Mouse (Mus musculus): ENCODE results near the gene Bricd5. TPM values are rescaled to one million over a fixed set of nuclear protein-coding genes. Genes with fewer than 3 reads are reported as not detected.
A peak's percentile ranks its signal among the peaks of the same experiment; 100 is the strongest.

Bricd5 gene
- total and polyA plus RNA-seq, 2 experiments from 2014 or later, result not detected

DNA sequence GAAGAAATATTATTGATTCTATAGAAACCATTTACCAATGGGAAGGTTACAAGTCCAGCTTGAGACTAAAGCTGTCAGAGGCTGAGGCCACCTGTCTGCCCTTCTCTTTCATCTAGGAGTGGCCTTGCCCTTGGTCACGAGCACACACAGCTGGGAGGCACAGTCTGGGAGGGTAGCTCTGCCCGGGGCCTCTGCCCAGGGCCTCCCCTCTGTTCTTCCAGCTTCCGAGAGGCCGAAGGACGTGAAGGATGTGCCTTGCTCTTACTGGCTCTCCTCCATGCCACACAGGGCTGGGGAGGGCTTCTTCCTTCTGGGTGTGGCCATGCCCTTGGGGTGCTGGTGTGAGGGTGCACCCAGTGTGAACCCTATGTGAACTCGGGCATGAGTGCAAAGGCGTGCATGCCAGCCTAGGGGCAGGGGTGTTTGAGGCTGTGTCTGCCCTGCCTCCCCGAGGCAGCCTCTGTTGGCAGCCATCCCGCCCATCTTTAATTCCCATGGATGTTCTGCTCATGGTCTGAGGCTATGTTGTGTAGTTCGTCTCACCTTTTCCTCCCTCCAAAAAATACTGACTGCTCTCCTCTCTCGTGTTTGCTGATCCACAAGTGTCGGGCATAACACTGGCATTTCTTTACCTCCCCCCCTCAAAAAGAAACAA is 34.2 kb downstream of the Bricd5 start:
- no peak overlapping the region for H3K27ac ChIP-seq (ENCODE audit: low read depth)
- H3K36me3 ChIP-seq (replicated peaks; ENCODE audit: control insufficient read depth, insufficient read depth, low read length), result peaks cover 45% of the 10 kb centered on the region
- TF ChIP-seq CTCF (IDR thresholded peaks at IDR 0.05; ENCODE audit: low read depth), result no peak
- no peak for TF ChIP-seq EP300 (IDR thresholded peaks at IDR 0.05; ENCODE audit: low read depth)
- H3K4me3 ChIP-seq (ENCODE audit: low read depth, low read length), result no peak overlapping the region
- DNase-seq (ENCODE audit: low spot score) (no peak), ATAC-seq (ENCODE audit: insufficient read depth, low read depth) (no peak)
- H3K27me3 ChIP-seq (ENCODE audit: control insufficient read depth, insufficient read depth, low read length), result peaks cover 4% of the 10 kb centered on the region; the same call in 1 of the 2 replicates
- no peak overlapping the region for H3K9ac ChIP-seq (replicated peaks; ENCODE audit: low read depth, low read length)
- H3K9me3 ChIP-seq (replicated peaks; ENCODE audit: control insufficient read depth, low read length), result no peaks in the 10 kb centered on the region
- WGBS, result 79% methylated on average over 12 of the region's 12 CpGs
- no peak overlapping the region for H3K4me2 ChIP-seq (ENCODE audit: low read depth, low read length)
- no peaks in the 10 kb centered on the region for H3K4me1 ChIP-seq (ENCODE audit: control insufficient read depth, insufficient read depth)

DNA sequence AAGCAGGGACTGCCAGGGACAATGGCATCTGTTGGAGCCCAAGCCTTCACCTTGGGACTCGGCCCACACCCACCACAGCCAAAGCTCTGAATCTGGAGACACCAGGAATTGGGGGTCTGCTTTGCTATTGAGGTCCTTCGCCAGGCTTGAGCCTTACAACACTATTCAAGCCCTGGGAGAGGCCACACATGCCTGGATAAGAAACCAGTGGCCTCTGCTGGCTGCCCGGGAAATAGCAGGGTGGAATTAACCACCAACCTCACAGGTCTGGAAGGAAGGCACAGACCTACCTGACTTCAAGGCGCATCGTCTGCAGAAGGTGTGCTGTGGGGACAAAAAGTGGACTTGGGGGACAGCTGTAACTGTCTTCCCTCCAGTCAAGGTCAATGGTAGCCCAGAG is 39.9 kb downstream of the Bricd5 start:
- DNase-seq (ENCODE audit: low spot score) (peak; percentile 33), ATAC-seq (ENCODE audit: insufficient read depth, low read depth) (peak; percentile 62)
- H3K4me3 ChIP-seq (ENCODE audit: low read depth, low read length), result no peak overlapping the region
- H3K4me2 ChIP-seq (ENCODE audit: low read depth, low read length), result peak overlapping the region; percentile 39
- 38% methylated on average over 5 of the region's 5 CpGs for WGBS
- no peaks in the 10 kb centered on the region for H3K9me3 ChIP-seq (replicated peaks; ENCODE audit: control insufficient read depth, low read length)
- H3K9ac ChIP-seq (replicated peaks; ENCODE audit: low read depth, low read length), result no peak overlapping the region
- H3K27me3 ChIP-seq (ENCODE audit: control insufficient read depth, insufficient read depth, low read length), result no peaks in the 10 kb centered on the region
- H3K4me1 ChIP-seq (ENCODE audit: control insufficient read depth, insufficient read depth), result no peaks in the 10 kb centered on the region
- peaks cover 66% of the 10 kb centered on the region for H3K36me3 ChIP-seq (replicated peaks; ENCODE audit: control insufficient read depth, insufficient read depth, low read length)
- peak overlapping the region; percentile 78; the same call in 1 of the 2 replicates for H3K27ac ChIP-seq (ENCODE audit: low read depth)
- TF ChIP-seq EP300 (IDR thresholded peaks at IDR 0.05; ENCODE audit: low read depth) (no peak), CTCF (IDR thresholded peaks at IDR 0.05; ENCODE audit: low read depth) (peak; percentile 73)

- no peaks in the 10 kb centered on the region for H3K9me3 ChIP-seq (replicated peaks; ENCODE audit: control insufficient read depth, low read length)
- peak overlapping the region; percentile 14; the same call in 1 of the 2 replicates for H3K4me3 ChIP-seq (ENCODE audit: low read depth, low read length)
- 79% methylated on average over 24 of the region's 24 CpGs for WGBS
- no peak overlapping the region for H3K9ac ChIP-seq (replicated peaks; ENCODE audit: low read depth, low read length)
- peak; percentile 50 for DNase-seq (ENCODE audit: low spot score)
- ATAC-seq (ENCODE audit: insufficient read depth, low read depth), result peak; percentile 71
- no peaks in the 10 kb centered on the region for H3K4me1 ChIP-seq (ENCODE audit: control insufficient read depth, insufficient read depth)
- peak overlapping the region; percentile 78 for H3K27ac ChIP-seq (ENCODE audit: low read depth)
- H3K36me3 ChIP-seq (replicated peaks; ENCODE audit: control insufficient read depth, insufficient read depth, low read length), result peaks cover 66% of the 10 kb centered on the region
- TF ChIP-seq CTCF (IDR thresholded peaks at IDR 0.05; ENCODE audit: low read depth), result no peak
- TF ChIP-seq EP300 (IDR thresholded peaks at IDR 0.05; ENCODE audit: low read depth), result no peak
- peak overlapping the region; percentile 39 for H3K4me2 ChIP-seq (ENCODE audit: low read depth, low read length)
- H3K27me3 ChIP-seq (ENCODE audit: control insufficient read depth, insufficient read depth, low read length), result no peaks in the 10 kb centered on the region
Observed at GRCm38 (mm10) chr17:24514270-24515257, 40.9 kb downstream of the Bricd5 start.

GRCm38 (mm10) chr17:24520450-24520849 is 46.8 kb downstream of the Bricd5 start:
- H3K9me3 ChIP-seq (replicated peaks; ENCODE audit: control insufficient read depth, low read length), result no peaks in the 10 kb centered on the region
- H3K4me3 ChIP-seq (ENCODE audit: low read depth, low read length), result no peak overlapping the region
- no peak overlapping the region for H3K27ac ChIP-seq (ENCODE audit: low read depth)
- peaks cover 42% of the 10 kb centered on the region for H3K36me3 ChIP-seq (replicated peaks; ENCODE audit: control insufficient read depth, insufficient read depth, low read length)
- H3K4me2 ChIP-seq (ENCODE audit: low read depth, low read length), result no peak overlapping the region
- TF ChIP-seq EP300 (IDR thresholded peaks at IDR 0.05; ENCODE audit: low read depth) (no peak), CTCF (IDR thresholded peaks at IDR 0.05; ENCODE audit: low read depth) (no peak)
- no peaks in the 10 kb centered on the region for H3K27me3 ChIP-seq (ENCODE audit: control insufficient read depth, insufficient read depth, low read length)
- ATAC-seq (ENCODE audit: insufficient read depth, low read depth) (no peak), DNase-seq (ENCODE audit: low spot score) (no peak)
- WGBS, result 80% methylated on average over 4 of the region's 4 CpGs
- H3K4me1 ChIP-seq (ENCODE audit: control insufficient read depth, insufficient read depth), result no peaks in the 10 kb centered on the region
- no peak overlapping the region for H3K9ac ChIP-seq (replicated peaks; ENCODE audit: low read depth, low read length)

DNA sequence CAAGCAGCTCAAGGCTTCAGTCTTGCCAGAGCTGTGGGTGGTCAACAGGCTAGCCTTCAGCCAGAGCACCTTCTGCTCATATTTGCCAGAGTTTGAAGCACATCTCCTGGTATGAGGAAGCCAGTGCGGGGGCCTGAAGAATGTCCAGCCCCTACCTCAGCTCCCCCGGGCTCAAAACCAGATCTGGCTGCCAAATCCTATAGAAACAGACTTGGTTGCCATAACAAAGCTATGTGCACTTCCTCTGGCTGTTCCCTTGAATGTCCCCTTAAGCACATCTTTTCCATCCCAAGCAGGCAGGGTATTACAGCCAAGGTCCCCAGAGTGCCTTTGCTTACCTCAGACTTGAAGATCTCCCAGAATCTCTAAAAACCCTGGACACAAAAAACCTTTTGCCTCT is 51.0 kb downstream of the Bricd5 start:
- ATAC-seq (ENCODE audit: insufficient read depth, low read depth) (no peak), DNase-seq (ENCODE audit: low spot score) (peak; percentile 67)
- no peak overlapping the region for H3K4me3 ChIP-seq (ENCODE audit: low read depth, low read length)
- no peak overlapping the region; the same call in 1 of the 2 replicates for H3K4me2 ChIP-seq (ENCODE audit: low read depth, low read length)
- no peak for TF ChIP-seq EP300 (IDR thresholded peaks at IDR 0.05; ENCODE audit: low read depth)
- no peaks in the 10 kb centered on the region for H3K27me3 ChIP-seq (ENCODE audit: control insufficient read depth, insufficient read depth, low read length)
- H3K36me3 ChIP-seq (replicated peaks; ENCODE audit: control insufficient read depth, insufficient read depth, low read length), result 0 out of 2 replicates have a peak, but pooled peaks cover 3% of the 10 kb centered on the region
- WGBS, result 27% methylated on average over 2 of the region's 2 CpGs
- peak overlapping the region; percentile 58 for H3K27ac ChIP-seq (ENCODE audit: low read depth)
- peaks cover 16% of the 10 kb centered on the region for H3K4me1 ChIP-seq (ENCODE audit: control insufficient read depth, insufficient read depth)
- H3K9ac ChIP-seq (replicated peaks; ENCODE audit: low read depth, low read length), result 0 out of 2 replicates have a peak overlapping the region, but pooled peaks have one; percentile 13
- no peaks in the 10 kb centered on the region for H3K9me3 ChIP-seq (replicated peaks; ENCODE audit: control insufficient read depth, low read length)

Other genes starting within 250 kb of the Bricd5 start
- gene Ccnf, start 222.4 kb upstream of the Bricd5 start, total RNA-seq (2014; rRNA removed; ENCODE audit: low replicate concordance), result 12.4 and 13.8 TPM in 2 replicates
- 7.2 and 7.5 TPM in 2 replicates for gene Ccnf, start 222.4 kb upstream of the Bricd5 start, polyA plus RNA-seq (2015; fragmentation: Nextera tagmentation; extraction: Ambion mirVana)
- not detected in 2 replicates for gene Abca17, start 122.8 kb upstream of the Bricd5 start, total RNA-seq (2014; rRNA removed; ENCODE audit: low replicate concordance)
- gene Abca17, start 122.8 kb upstream of the Bricd5 start, polyA plus RNA-seq (2015; fragmentation: Nextera tagmentation; extraction: Ambion mirVana), result not detected in 2 replicates
- 13.8 and 14.8 TPM in 2 replicates for gene Abca3, start 121.9 kb upstream of the Bricd5 start, total RNA-seq (2014; rRNA removed; ENCODE audit: low replicate concordance)
- 3.5 and 4.4 TPM in 2 replicates for gene Abca3, start 121.9 kb upstream of the Bricd5 start, polyA plus RNA-seq (2015; fragmentation: Nextera tagmentation; extraction: Ambion mirVana)
- 123 and 174 TPM in 2 replicates for gene Rnps1, start 59.3 kb upstream of the Bricd5 start, total RNA-seq (2014; rRNA removed; ENCODE audit: low replicate concordance)
- 127 and 135 TPM in 2 replicates for gene Rnps1, start 59.3 kb upstream of the Bricd5 start, polyA plus RNA-seq (2015; fragmentation: Nextera tagmentation; extraction: Ambion mirVana)
- 440 and 624 TPM in 2 replicates for gene Eci1, start 47.2 kb upstream of the Bricd5 start, total RNA-seq (2014; rRNA removed; ENCODE audit: low replicate concordance)
- 595 and 640 TPM in 2 replicates for gene Eci1, start 47.2 kb upstream of the Bricd5 start, polyA plus RNA-seq (2015; fragmentation: Nextera tagmentation; extraction: Ambion mirVana)
- 1.9 and 4.5 TPM in 2 replicates for gene Dnase1l2, start 30.8 kb upstream of the Bricd5 start, total RNA-seq (2014; rRNA removed; ENCODE audit: low replicate concordance)
- gene Dnase1l2, start 30.8 kb upstream of the Bricd5 start, polyA plus RNA-seq (2015; fragmentation: Nextera tagmentation; extraction: Ambion mirVana), result 0.36 and 0.44 TPM in 2 replicates
- 19.6 and 20.6 TPM in 2 replicates for gene E4f1, start 3.6 kb upstream of the Bricd5 start, total RNA-seq (2014; rRNA removed; ENCODE audit: low replicate concordance)
- 14.0 and 17.8 TPM in 2 replicates for gene E4f1, start 3.6 kb upstream of the Bricd5 start, polyA plus RNA-seq (2015; fragmentation: Nextera tagmentation; extraction: Ambion mirVana)
- 48.4 and 62.3 TPM in 2 replicates for gene Pgp, start 3.5 kb upstream of the Bricd5 start, total RNA-seq (2014; rRNA removed; ENCODE audit: low replicate concordance)
- 65.8 and 70.6 TPM in 2 replicates for gene Pgp, start 3.5 kb upstream of the Bricd5 start, polyA plus RNA-seq (2015; fragmentation: Nextera tagmentation; extraction: Ambion mirVana)
- gene Mlst8, start 5.2 kb downstream of the Bricd5 start, total RNA-seq (2014; rRNA removed; ENCODE audit: low replicate concordance), result 12.4 and 44.9 TPM in 2 replicates
- 10.1 and 11.5 TPM in 2 replicates for gene Mlst8, start 5.2 kb downstream of the Bricd5 start, polyA plus RNA-seq (2015; fragmentation: Nextera tagmentation; extraction: Ambion mirVana)
- gene Caskin1, start 14.7 kb downstream of the Bricd5 start, total RNA-seq (2014; rRNA removed; ENCODE audit: low replicate concordance), result 0.11 TPM in 1 of 2 replicates, not detected in the other
- gene Caskin1, start 14.7 kb downstream of the Bricd5 start, polyA plus RNA-seq (2015; fragmentation: Nextera tagmentation; extraction: Ambion mirVana), result 0.14 TPM in 2 replicates
- gene Traf7, start 54.1 kb downstream of the Bricd5 start, total RNA-seq (2014; rRNA removed; ENCODE audit: low replicate concordance), result 206 and 281 TPM in 2 replicates
- gene Traf7, start 54.1 kb downstream of the Bricd5 start, polyA plus RNA-seq (2015; fragmentation: Nextera tagmentation; extraction: Ambion mirVana), result 46.0 and 48.9 TPM in 2 replicates
- 0.27 TPM in 1 of 2 replicates, not detected in the other for gene Rab26, start 60.3 kb downstream of the Bricd5 start, total RNA-seq (2014; rRNA removed; ENCODE audit: low replicate concordance)
- 0.46 and 0.54 TPM in 2 replicates for gene Rab26, start 60.3 kb downstream of the Bricd5 start, polyA plus RNA-seq (2015; fragmentation: Nextera tagmentation; extraction: Ambion mirVana)
- 44.5 and 57.5 TPM in 2 replicates for gene Pkd1, start 76.0 kb downstream of the Bricd5 start, total RNA-seq (2014; rRNA removed; ENCODE audit: low replicate concordance)
- gene Pkd1, start 76.0 kb downstream of the Bricd5 start, polyA plus RNA-seq (2015; fragmentation: Nextera tagmentation; extraction: Ambion mirVana), result 7.1 and 9.8 TPM in 2 replicates
- gene Tsc2, start 158.7 kb downstream of the Bricd5 start, total RNA-seq (2014; rRNA removed; ENCODE audit: low replicate concordance), result 55.4 and 88.7 TPM in 2 replicates
- gene Tsc2, start 158.7 kb downstream of the Bricd5 start, polyA plus RNA-seq (2015; fragmentation: Nextera tagmentation; extraction: Ambion mirVana), result 29.2 and 34.4 TPM in 2 replicates
- gene Nthl1, start 158.8 kb downstream of the Bricd5 start, total RNA-seq (2014; rRNA removed; ENCODE audit: low replicate concordance), result 3.7 and 10.0 TPM in 2 replicates
- gene Nthl1, start 158.8 kb downstream of the Bricd5 start, polyA plus RNA-seq (2015; fragmentation: Nextera tagmentation; extraction: Ambion mirVana), result 5.7 and 7.3 TPM in 2 replicates
- 87.9 and 118 TPM in 2 replicates for gene Slc9a3r2, start 176.4 kb downstream of the Bricd5 start, total RNA-seq (2014; rRNA removed; ENCODE audit: low replicate concordance)
- 61.9 and 68.1 TPM in 2 replicates for gene Slc9a3r2, start 176.4 kb downstream of the Bricd5 start, polyA plus RNA-seq (2015; fragmentation: Nextera tagmentation; extraction: Ambion mirVana)
- not detected in 2 replicates for gene Npw, start 184.6 kb downstream of the Bricd5 start, total RNA-seq (2014; rRNA removed; ENCODE audit: low replicate concordance)
- gene Npw, start 184.6 kb downstream of the Bricd5 start, polyA plus RNA-seq (2015; fragmentation: Nextera tagmentation; extraction: Ambion mirVana), result not detected in 2 replicates
- gene Zfp598, start 195.8 kb downstream of the Bricd5 start, total RNA-seq (2014; rRNA removed; ENCODE audit: low replicate concordance), result 25.4 and 27.5 TPM in 2 replicates
- 7.8 TPM in 2 replicates for gene Zfp598, start 195.8 kb downstream of the Bricd5 start, polyA plus RNA-seq (2015; fragmentation: Nextera tagmentation; extraction: Ambion mirVana)
- not detected in 2 replicates for gene Syngr3, start 216.1 kb downstream of the Bricd5 start, total RNA-seq (2014; rRNA removed; ENCODE audit: low replicate concordance)
- 0.16 and 0.49 TPM in 2 replicates for gene Syngr3, start 216.1 kb downstream of the Bricd5 start, polyA plus RNA-seq (2015; fragmentation: Nextera tagmentation; extraction: Ambion mirVana)
- gene Gfer, start 222.3 kb downstream of the Bricd5 start, total RNA-seq (2014; rRNA removed; ENCODE audit: low replicate concordance), result 25.1 and 37.3 TPM in 2 replicates
- gene Gfer, start 222.3 kb downstream of the Bricd5 start, polyA plus RNA-seq (2015; fragmentation: Nextera tagmentation; extraction: Ambion mirVana), result 31.0 and 31.6 TPM in 2 replicates
- gene Noxo1, start 222.3 kb downstream of the Bricd5 start, total RNA-seq (2014; rRNA removed; ENCODE audit: low replicate concordance), result 0.50 and 2.2 TPM in 2 replicates
- gene Noxo1, start 222.3 kb downstream of the Bricd5 start, polyA plus RNA-seq (2015; fragmentation: Nextera tagmentation; extraction: Ambion mirVana), result 0.56 and 0.88 TPM in 2 replicates
- 33.9 and 42.2 TPM in 2 replicates for gene Tbl3, start 233.8 kb downstream of the Bricd5 start, total RNA-seq (2014; rRNA removed; ENCODE audit: low replicate concordance)
- gene Tbl3, start 233.8 kb downstream of the Bricd5 start, polyA plus RNA-seq (2015; fragmentation: Nextera tagmentation; extraction: Ambion mirVana), result 27.2 and 30.1 TPM in 2 replicates
- gene Rnf151, start 244.2 kb downstream of the Bricd5 start, total RNA-seq (2014; rRNA removed; ENCODE audit: low replicate concordance), result 6.5 TPM in 1 of 2 replicates, not detected in the other
- gene Rnf151, start 244.2 kb downstream of the Bricd5 start, polyA plus RNA-seq (2015; fragmentation: Nextera tagmentation; extraction: Ambion mirVana), result not detected in 2 replicates
- 2,967 and 2,982 TPM in 2 replicates for gene Rps2, start 244.2 kb downstream of the Bricd5 start, total RNA-seq (2014; rRNA removed; ENCODE audit: low replicate concordance)
- 722 and 767 TPM in 2 replicates for gene Rps2, start 244.2 kb downstream of the Bricd5 start, polyA plus RNA-seq (2015; fragmentation: Nextera tagmentation; extraction: Ambion mirVana)